Mouse (Mus musculus): ENCODE results near the gene Pdcd1lg2. TPM values are rescaled to one million over a fixed set of nuclear protein-coding genes. Genes with fewer than 3 reads are reported as not detected.

Gene Pdcd1lg2
- polyA plus RNA-seq, 1 experiment from 2014 or later: not detected

DNA sequence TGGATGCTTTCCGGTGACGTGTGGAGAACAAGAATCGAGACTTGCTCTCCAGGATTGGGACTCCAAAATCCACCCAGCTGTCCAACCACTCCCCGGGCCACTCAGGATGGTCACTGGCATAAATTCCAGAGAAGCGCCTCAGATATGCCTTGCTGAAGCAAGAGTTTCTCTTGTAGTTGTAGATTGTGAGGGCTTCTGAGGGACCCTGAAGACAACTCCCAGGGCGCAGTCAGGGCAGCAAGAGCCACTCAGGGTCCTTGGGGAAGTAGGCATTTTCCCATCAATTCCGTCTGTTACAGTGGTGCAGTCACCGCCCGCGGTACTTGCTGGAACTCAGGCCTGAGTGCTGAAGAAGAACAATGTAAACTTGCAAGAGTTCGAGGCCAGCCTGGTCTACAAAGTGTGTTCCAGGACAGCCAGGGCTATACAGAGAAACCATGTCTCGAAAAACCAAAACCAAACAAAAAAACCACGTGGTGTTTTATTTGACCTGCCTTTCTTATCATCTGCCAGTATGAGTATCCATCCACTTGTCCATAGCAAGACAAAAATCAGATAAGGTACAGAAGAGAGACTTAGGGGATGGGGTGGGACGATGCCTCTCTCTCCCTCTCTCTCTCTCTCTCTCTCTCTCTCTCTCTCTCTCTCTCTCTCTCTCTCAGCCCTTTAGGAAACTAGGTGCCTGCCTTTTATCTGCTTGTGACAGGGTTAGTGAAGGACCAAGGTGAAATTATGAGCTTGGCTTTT, 76.8 kb downstream of the Pdcd1lg2 start:
- Histone ChIP-seq H3K36me3 (no peaks in the 10 kb centered on the region), H3K4me3 (no peak overlapping the region), H3K27me3 (replicated peaks) (no peaks in the 10 kb centered on the region), H3K9ac (no peak overlapping the region), H3K9me3 (no peaks in the 10 kb centered on the region), H3K27ac (replicated peaks) (no peak overlapping the region), H3K4me2 (no peak overlapping the region), H3K4me1 (peaks cover 7% of the 10 kb centered on the region)
- WGBS: 79% methylated on average over 14 of the region's 14 CpGs
- ATAC-seq (ENCODE audit: extremely low read depth, insufficient number of reproducible peaks, low FRiP score, low TSS enrichment): no peak

DNA sequence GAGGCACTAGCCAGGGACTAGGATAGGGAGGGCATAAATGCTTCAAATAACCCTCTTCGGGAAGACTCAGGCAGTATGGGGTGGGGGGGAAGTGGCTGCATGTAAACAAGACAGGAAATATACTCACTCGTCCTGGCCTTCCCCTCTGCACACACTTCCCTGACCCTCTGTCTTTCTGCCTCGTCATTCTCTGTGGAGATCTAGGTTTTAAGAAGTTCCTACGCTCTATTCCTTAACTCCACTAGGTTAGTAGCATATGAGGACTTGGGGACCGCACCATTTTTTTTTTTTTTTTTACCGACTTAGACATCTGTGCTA, 77.3 kb downstream of the Pdcd1lg2 start:
- Histone ChIP-seq H3K4me2 (peak overlapping the region; percentile 4; the same call in 1 of the 2 replicates), H3K9ac (no peak overlapping the region), H3K27me3 (replicated peaks) (no peaks in the 10 kb centered on the region), H3K36me3 (no peaks in the 10 kb centered on the region), H3K27ac (replicated peaks) (no peak overlapping the region), H3K4me1 (peaks cover 7% of the 10 kb centered on the region), H3K9me3 (no peaks in the 10 kb centered on the region), H3K4me3 (no peak overlapping the region)
- WGBS: 42% methylated on average over 6 of the region's 6 CpGs
- ATAC-seq (ENCODE audit: extremely low read depth, insufficient number of reproducible peaks, low FRiP score, low TSS enrichment): no peak

DNA sequence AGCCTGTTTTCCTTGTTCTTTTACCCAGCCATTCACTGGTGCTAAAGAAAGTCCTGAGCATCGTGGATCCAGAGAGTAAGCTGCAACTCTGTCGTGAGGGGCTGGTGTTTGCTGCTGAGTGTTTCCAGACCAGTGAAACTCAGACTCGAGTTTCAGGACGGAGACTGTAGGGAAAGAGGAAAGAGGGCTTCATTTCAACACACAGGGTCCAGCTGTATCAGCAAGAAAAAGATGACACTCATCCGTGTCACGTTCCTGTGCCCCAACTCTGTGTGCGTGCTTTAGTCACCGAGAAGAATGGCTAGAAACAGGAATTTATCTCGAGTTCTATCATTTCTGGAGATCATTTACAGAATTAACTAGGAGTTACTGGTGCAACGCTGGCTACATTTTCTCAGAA, 77.7 kb downstream of the Pdcd1lg2 start:
- no peaks in the 10 kb centered on the region for H3K9me3 ChIP-seq
- no peak for ATAC-seq (ENCODE audit: extremely low read depth, insufficient number of reproducible peaks, low FRiP score, low TSS enrichment)
- no peak overlapping the region for H3K4me3 ChIP-seq
- WGBS: 45% methylated on average over 10 of the region's 10 CpGs
- H3K4me1 ChIP-seq: peaks cover 7% of the 10 kb centered on the region
- H3K4me2 ChIP-seq: peak overlapping the region; percentile 4; the same call in 1 of the 2 replicates
- no peaks in the 10 kb centered on the region for H3K27me3 ChIP-seq (replicated peaks)
- H3K36me3 ChIP-seq: no peaks in the 10 kb centered on the region
- H3K27ac ChIP-seq (replicated peaks): no peak overlapping the region
- H3K9ac ChIP-seq: no peak overlapping the region

- Histone ChIP-seq H3K27me3 (replicated peaks) (no peaks in the 10 kb centered on the region), H3K4me2 (no peak overlapping the region), H3K36me3 (no peaks in the 10 kb centered on the region), H3K9ac (no peak overlapping the region), H3K4me1 (peaks cover 7% of the 10 kb centered on the region), H3K27ac (replicated peaks) (no peak overlapping the region), H3K4me3 (no peak overlapping the region), H3K9me3 (no peaks in the 10 kb centered on the region)
- WGBS: 80% methylated on average over 3 of the region's 3 CpGs
- ATAC-seq (ENCODE audit: extremely low read depth, insufficient number of reproducible peaks, low FRiP score, low TSS enrichment): no peak
Measured at GRCm38 (mm10) chr19:29489785-29490284, 79.1 kb downstream of the Pdcd1lg2 start.

DNA sequence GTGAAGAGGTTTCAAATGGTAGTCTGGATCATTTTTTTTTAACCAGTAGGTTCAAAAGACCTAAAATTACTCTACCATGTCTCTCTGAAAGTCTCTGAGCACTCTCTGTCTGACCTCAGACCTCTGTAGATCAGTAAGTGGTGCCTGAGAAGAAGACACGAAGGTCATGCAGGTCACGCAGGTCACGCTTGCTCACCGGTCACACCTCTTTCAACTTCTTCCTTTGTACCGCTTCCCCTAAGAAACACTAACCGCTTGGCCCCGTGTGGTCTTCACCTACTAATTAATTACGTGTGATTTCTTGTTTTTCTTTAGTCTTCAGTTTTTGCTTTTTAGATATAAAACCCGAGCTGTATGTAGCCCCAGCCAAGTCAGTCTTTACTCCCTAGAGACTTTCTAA, 80.7 kb downstream of the Pdcd1lg2 start:
- H3K36me3 ChIP-seq: no peaks in the 10 kb centered on the region
- ATAC-seq (ENCODE audit: extremely low read depth, insufficient number of reproducible peaks, low FRiP score, low TSS enrichment): no peak
- H3K27me3 ChIP-seq (replicated peaks): no peaks in the 10 kb centered on the region
- peaks cover 9% of the 10 kb centered on the region for H3K4me1 ChIP-seq
- no peak overlapping the region for H3K4me3 ChIP-seq
- no peak overlapping the region for H3K4me2 ChIP-seq
- 81% methylated on average over 9 of the region's 9 CpGs for WGBS
- H3K27ac ChIP-seq (replicated peaks): no peak overlapping the region
- H3K9ac ChIP-seq: no peak overlapping the region
- no peaks in the 10 kb centered on the region for H3K9me3 ChIP-seq

DNA sequence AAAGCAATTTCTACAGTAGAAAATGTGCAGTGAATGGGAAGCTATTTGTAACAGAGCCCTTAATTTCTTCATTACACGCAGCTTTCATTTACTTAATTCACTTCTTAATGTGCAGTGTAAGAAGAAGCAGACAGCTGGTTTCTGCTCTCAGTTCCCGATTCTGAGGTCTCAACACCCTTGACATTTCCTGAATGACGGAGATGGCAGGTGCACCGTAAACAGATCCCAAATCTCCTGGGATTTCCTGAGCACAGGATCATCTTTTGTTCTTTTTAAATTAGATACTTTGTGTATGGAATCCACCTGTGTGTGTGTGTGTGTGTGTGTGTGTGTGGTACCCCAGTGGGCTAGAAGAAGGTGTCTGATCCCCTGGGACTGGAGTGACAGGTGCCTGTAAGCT, 83.7 kb downstream of the Pdcd1lg2 start:
- 78% methylated on average over 4 of the region's 4 CpGs for WGBS
- Histone ChIP-seq H3K9me3 (no peaks in the 10 kb centered on the region), H3K36me3 (no peaks in the 10 kb centered on the region), H3K4me3 (no peak overlapping the region), H3K27me3 (replicated peaks) (no peaks in the 10 kb centered on the region), H3K9ac (no peak overlapping the region), H3K4me2 (no peak overlapping the region), H3K4me1 (0 out of 2 replicates have a peak, but pooled peaks cover 3% of the 10 kb centered on the region), H3K27ac (replicated peaks) (no peak overlapping the region)
- no peak for ATAC-seq (ENCODE audit: extremely low read depth, insufficient number of reproducible peaks, low FRiP score, low TSS enrichment)

GRCm38 (mm10) chr19:29496001-29496597, 85.4 kb downstream of the Pdcd1lg2 start:
- Histone ChIP-seq H3K9ac (no peak overlapping the region), H3K27me3 (replicated peaks) (no peaks in the 10 kb centered on the region), H3K4me1 (peaks cover 6% of the 10 kb centered on the region), H3K4me2 (no peak overlapping the region), H3K9me3 (no peaks in the 10 kb centered on the region), H3K36me3 (no peaks in the 10 kb centered on the region), H3K27ac (replicated peaks) (no peak overlapping the region), H3K4me3 (no peak overlapping the region)
- ATAC-seq (ENCODE audit: extremely low read depth, insufficient number of reproducible peaks, low FRiP score, low TSS enrichment): no peak
- 71% methylated on average over 6 of the region's 6 CpGs for WGBS

DNA sequence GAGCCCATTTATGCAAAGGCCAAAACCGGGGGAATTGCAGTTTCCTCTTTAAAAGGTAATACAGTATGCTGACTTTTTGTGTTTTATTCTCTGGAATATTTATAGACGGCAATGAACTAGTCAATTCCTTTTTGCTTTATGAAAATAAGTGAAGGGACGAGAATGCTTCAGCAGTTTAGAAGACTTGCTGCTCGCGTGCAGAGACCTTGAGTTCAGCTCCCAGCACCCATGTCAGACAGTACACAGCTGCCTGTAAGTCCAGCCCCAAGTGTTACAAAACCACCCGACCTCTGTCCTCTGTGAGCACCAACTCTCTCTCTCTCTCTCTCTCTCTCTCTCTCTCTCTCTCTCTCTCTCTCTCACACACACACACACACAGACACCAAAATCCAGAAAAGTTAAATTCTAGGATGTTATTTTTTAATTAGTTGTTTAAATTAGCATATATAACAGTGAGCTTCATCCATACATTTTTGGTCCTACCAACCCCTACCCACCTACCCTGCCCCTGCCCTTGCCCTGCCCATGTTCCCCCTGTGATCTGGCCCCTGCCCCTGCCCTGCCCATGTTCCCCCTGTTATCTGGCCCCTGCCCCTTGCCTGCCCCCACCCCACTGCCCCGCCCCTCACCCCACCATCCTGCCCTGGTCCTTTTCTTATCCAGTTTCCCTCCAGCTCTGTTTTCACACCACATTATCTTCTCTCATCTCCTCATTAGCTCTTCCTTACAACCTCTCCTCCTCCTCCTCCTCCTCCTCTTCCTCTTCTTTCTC, 86.3 kb downstream of the Pdcd1lg2 start:
- WGBS: 63% methylated on average over 7 of the region's 7 CpGs
- no peak overlapping the region for H3K9ac ChIP-seq
- no peak for ATAC-seq (ENCODE audit: extremely low read depth, insufficient number of reproducible peaks, low FRiP score, low TSS enrichment)
- no peak overlapping the region for H3K4me2 ChIP-seq
- no peak overlapping the region for H3K4me3 ChIP-seq
- no peaks in the 10 kb centered on the region for H3K9me3 ChIP-seq
- no peaks in the 10 kb centered on the region for H3K27me3 ChIP-seq (replicated peaks)
- H3K4me1 ChIP-seq: peaks cover 9% of the 10 kb centered on the region
- H3K36me3 ChIP-seq: no peaks in the 10 kb centered on the region
- no peak overlapping the region for H3K27ac ChIP-seq (replicated peaks)

DNA sequence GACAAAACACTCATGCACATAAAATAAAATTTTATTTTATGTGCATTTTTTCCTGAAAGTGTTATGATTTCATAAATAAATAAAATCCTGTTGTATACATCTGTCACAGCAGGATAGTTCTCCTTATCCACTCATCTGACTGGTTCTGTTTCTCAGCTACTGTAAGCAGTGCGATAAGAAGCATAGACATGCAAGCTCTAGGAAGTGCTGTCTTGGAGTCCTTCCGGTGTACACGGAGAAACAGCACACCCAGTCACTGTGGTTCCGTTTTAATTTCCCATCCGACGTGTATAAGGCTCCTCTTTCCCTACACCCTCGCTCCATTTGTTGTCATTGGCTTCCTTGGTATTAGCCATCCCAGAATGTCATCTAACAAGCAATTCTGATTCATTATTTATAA, 87.2 kb downstream of the Pdcd1lg2 start:
- no peak overlapping the region for H3K27ac ChIP-seq (replicated peaks)
- no peak overlapping the region for H3K4me3 ChIP-seq
- no peak overlapping the region for H3K4me2 ChIP-seq
- no peak for ATAC-seq (ENCODE audit: extremely low read depth, insufficient number of reproducible peaks, low FRiP score, low TSS enrichment)
- no peaks in the 10 kb centered on the region for H3K9me3 ChIP-seq
- H3K9ac ChIP-seq: no peak overlapping the region
- WGBS: 69% methylated on average over 7 of the region's 7 CpGs
- peaks cover 9% of the 10 kb centered on the region for H3K4me1 ChIP-seq
- H3K27me3 ChIP-seq (replicated peaks): no peaks in the 10 kb centered on the region
- no peaks in the 10 kb centered on the region for H3K36me3 ChIP-seq

DNA sequence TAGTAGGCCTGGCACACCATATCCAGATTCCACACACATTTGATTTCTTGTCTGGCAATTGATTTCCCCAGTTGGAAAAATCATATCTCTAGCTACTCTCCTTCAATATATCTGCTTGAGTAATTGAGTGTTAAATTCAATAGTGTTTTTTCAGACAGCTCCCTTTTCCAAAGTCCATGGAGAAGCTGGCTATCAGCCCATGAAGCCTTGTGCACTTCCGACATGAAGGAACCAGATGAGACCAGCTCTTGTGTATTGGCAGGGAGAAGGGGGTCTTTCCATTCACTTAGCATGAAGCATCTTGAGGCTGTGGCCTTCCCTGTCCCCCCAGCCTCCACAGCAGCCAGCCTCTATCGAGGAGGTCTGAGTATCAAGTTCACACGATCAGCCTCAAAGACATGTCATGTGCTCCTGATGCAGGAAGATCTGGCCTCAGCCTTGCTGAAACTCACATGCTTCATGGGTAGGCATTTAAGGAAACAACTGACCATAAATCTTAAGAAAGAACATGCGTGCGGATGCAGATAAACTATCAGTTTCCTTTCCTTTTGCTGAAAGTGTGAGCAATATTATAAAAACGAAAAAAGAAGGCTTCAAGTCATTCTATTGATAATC, 88.2 kb downstream of the Pdcd1lg2 start:
- ATAC-seq (ENCODE audit: extremely low read depth, insufficient number of reproducible peaks, low FRiP score, low TSS enrichment): no peak
- Histone ChIP-seq H3K27ac (replicated peaks) (no peak overlapping the region), H3K9ac (no peak overlapping the region), H3K36me3 (no peaks in the 10 kb centered on the region), H3K4me2 (no peak overlapping the region), H3K27me3 (replicated peaks) (no peaks in the 10 kb centered on the region), H3K4me3 (no peak overlapping the region), H3K4me1 (peaks cover 9% of the 10 kb centered on the region), H3K9me3 (no peaks in the 10 kb centered on the region)
- 66% methylated on average over 6 of the region's 6 CpGs for WGBS

DNA sequence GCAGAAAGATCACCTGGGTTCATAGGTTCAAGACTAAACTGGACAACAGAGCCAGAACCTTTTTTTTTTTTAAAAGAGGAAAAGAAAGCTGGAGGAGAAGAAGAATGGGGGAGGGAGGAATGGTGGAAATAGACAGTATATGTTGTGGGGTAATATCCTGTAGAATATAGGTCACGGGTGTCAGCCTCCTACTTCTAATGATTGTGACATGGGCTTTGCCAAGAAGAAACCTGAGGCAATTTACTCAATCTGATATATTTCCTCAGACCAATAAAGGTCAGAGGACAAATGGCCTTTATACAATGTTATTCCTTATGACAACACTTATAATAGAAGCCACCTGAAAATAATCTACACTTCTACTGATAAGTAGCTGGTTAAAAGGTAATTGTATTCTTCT, 89.6 kb downstream of the Pdcd1lg2 start:
- Histone ChIP-seq H3K4me2 (no peak overlapping the region), H3K4me1 (peaks cover 6% of the 10 kb centered on the region), H3K9me3 (no peaks in the 10 kb centered on the region), H3K36me3 (no peaks in the 10 kb centered on the region), H3K27ac (replicated peaks) (no peak overlapping the region), H3K9ac (no peak overlapping the region), H3K4me3 (no peak overlapping the region), H3K27me3 (replicated peaks) (no peaks in the 10 kb centered on the region)
- no peak for ATAC-seq (ENCODE audit: extremely low read depth, insufficient number of reproducible peaks, low FRiP score, low TSS enrichment)
- WGBS: 84% methylated on average over 1 of the region's 1 CpGs

All from heart, embryonic 13.5 days (tissue).